Mouse (Mus musculus) frontal cortex, adult (tissue): ENCODE measurements around the gene Chst13.
A peak's percentile ranks its signal among the peaks of the same experiment; 100 is the strongest.

Experiments used
- ATAC-seq: cut with Nextera tagmentation; 2 replicates; pipeline ENCODE4 v1.9.2; 2017; ENCODE audit warnings: mild to moderate bottlenecking, moderate library complexity, mixed read lengths; ENCODE audit not compliant: low TSS enrichment

Gene Chst13

GRCm38 (mm10) chr6:90324991-90325390, at the start of gene Chst13:
Gene Chst13, minus strand, starts transcription at chr6:90325185.
- ATAC-seq, result no peak

GRCm38 (mm10) chr6:90374647-90375046, 49.7 kb upstream of the Chst13 start:
- ATAC-seq, result no peak

GRCm38 (mm10) chr6:90369725-90370553, 45.0 kb upstream of the Chst13 start:
- peak; percentile 57 for ATAC-seq

- ATAC-seq, result peak; percentile 95
These were observed 44.2 kb upstream of the Chst13 start, which contains the start of gene Zxdc for GRCm38 (mm10) chr6:90368976-90369724. Gene Zxdc, plus strand, starts transcription at chr6:90369492.

GRCm38 (mm10) chr6:90363301-90363700, 38.3 kb upstream of the Chst13 start:
- ATAC-seq, result no peak

- ATAC-seq, result no peak
These were observed 36.1 kb upstream of the Chst13 start for GRCm38 (mm10) chr6:90360922-90361614.

- no peak for ATAC-seq
These were observed 35.2 kb upstream of the Chst13 start for GRCm38 (mm10) chr6:90360024-90360781.

GRCm38 (mm10) chr6:90359445-90359844, 34.5 kb upstream of the Chst13 start:
- ATAC-seq, result no peak

GRCm38 (mm10) chr6:90358142-90358541, 33.2 kb upstream of the Chst13 start:
- ATAC-seq, result no peak; the same call in 1 of the 2 replicates

- no peak for ATAC-seq
These were observed 25.0 kb upstream of the Chst13 start for GRCm38 (mm10) chr6:90350011-90350410.

- peak; percentile 85 for ATAC-seq
These were observed 23.5 kb upstream of the Chst13 start for GRCm38 (mm10) chr6:90348500-90348899.

- ATAC-seq, result no peak
These were observed 22.2 kb upstream of the Chst13 start for GRCm38 (mm10) chr6:90347183-90347582.

- no peak for ATAC-seq
These were observed 17.4 kb upstream of the Chst13 start for GRCm38 (mm10) chr6:90342343-90342742.

- ATAC-seq, result no peak
These were observed 9.3 kb upstream of the Chst13 start for GRCm38 (mm10) chr6:90334244-90334643.

GRCm38 (mm10) chr6:90332561-90333425, 7.8 kb upstream of the Chst13 start, which contains the start of gene Uroc1:
Gene Uroc1, plus strand, starts transcription at chr6:90333284.
- ATAC-seq, result no peak

GRCm38 (mm10) chr6:90329953-90330352, 5.0 kb upstream of the Chst13 start:
- ATAC-seq, result peak; percentile 84

- peak; percentile 65; the same call in 1 of the 2 replicates for ATAC-seq
These were observed 2.7 kb upstream of the Chst13 start for GRCm38 (mm10) chr6:90327670-90328069.

GRCm38 (mm10) chr6:90324463-90324862, 522 bp downstream of the Chst13 start:
- no peak for ATAC-seq

GRCm38 (mm10) chr6:90324026-90324425, 959 bp downstream of the Chst13 start:
- ATAC-seq, result no peak

- no peak for ATAC-seq
These were observed 3.2 kb downstream of the Chst13 start for GRCm38 (mm10) chr6:90321811-90322210.
